Mouse (Mus musculus) liver, embryonic 12.5 days (tissue): Measurements from ENCODE around the gene Snrk. TPM values are rescaled to one million over a fixed set of nuclear protein-coding genes. Genes with fewer than 3 reads are reported as not detected.

Experiments
- ATAC-seq: fragments of 200-750 bp; cut with Nextera tagmentation; 2 replicates; pipeline ENCODE4 v1.8.0; 2017; ENCODE audit warnings: moderate number of reproducible peaks, mild to moderate bottlenecking, moderate library complexity
- H3K27ac ChIP-seq: fragments of 300-500 bp; sonication (generic); 2 replicates; pipeline ENCODE4 v1.5.1; 2016; ENCODE audit warnings: mild to moderate bottlenecking
- H3K27me3 ChIP-seq: fragments of 300-500 bp; sonication (generic); replicated peaks from 2 replicates; pipeline ENCODE4 v1.6.1; 2016; ENCODE audit warnings: mild to moderate bottlenecking, moderate library complexity
- H3K36me3 ChIP-seq: fragments of 300-500 bp; sonication (generic); 2 replicates; pipeline ENCODE4 v1.6.1; 2016; ENCODE audit warnings: mild to moderate bottlenecking, moderate library complexity
- H3K4me1 ChIP-seq: fragments of 300-500 bp; sonication (generic); 2 replicates; pipeline ENCODE4 v1.6.1; 2016
- H3K4me2 ChIP-seq: fragments of 300-500 bp; sonication (generic); 2 replicates; pipeline ENCODE4 v1.6.1; 2016; ENCODE audit warnings: mild to moderate bottlenecking, moderate library complexity
- H3K4me3 ChIP-seq: fragments of 300-500 bp; sonication (generic); 2 replicates; pipeline ENCODE4 v1.5.1; 2016; ENCODE audit warnings: mild to moderate bottlenecking, moderate library complexity
- H3K9ac ChIP-seq: fragments of 300-500 bp; sonication (generic); 2 replicates; pipeline ENCODE4 v1.6.1; 2016; ENCODE audit warnings: mild to moderate bottlenecking, moderate library complexity
- H3K9me3 ChIP-seq: fragments of 300-500 bp; sonication (generic); replicated peaks from 2 replicates; pipeline ENCODE4 v1.6.1; 2016; ENCODE audit warnings: mild to moderate bottlenecking, moderate library complexity
- WGBS: fragments of 180-500 bp; shearing (Covaris S2); methylation state at CpG from one replicate; pipeline ENCODE4 v1.1.7; 2016; ENCODE audit not compliant: insufficient replicate concordance; 5-methylcytosine and 5-hydroxymethylcytosine counted together
- polyA plus RNA-seq: library from polyadenylated mRNA; unstranded; fragments of >200 nt; fragmentation: Nextera tagmentation; extraction: Ambion mirVana; gene quantifications from 2 replicates; pipeline ENCODE4 v1.2.1, GENCODE M21; 2016

Snrk gene
- polyA plus RNA-seq, 1 experiment from 2014 or later = 23.6 TPM

- 11% methylated on average over 1 of the region's 1 CpGs for WGBS
- H3K4me3 ChIP-seq = no peak overlapping the region
- no peaks in the 10 kb centered on the region for H3K27me3 ChIP-seq
- peak; percentile 48 for ATAC-seq
- H3K27ac ChIP-seq = no peak overlapping the region
- no peaks in the 10 kb centered on the region for H3K9me3 ChIP-seq
- H3K4me1 ChIP-seq = 0 out of 2 replicates have a peak, but pooled peaks cover 12% of the 10 kb centered on the region
- no peak overlapping the region for H3K4me2 ChIP-seq
- H3K9ac ChIP-seq = no peak overlapping the region
- no peaks in the 10 kb centered on the region for H3K36me3 ChIP-seq
These were observed 71.7 kb downstream of the Snrk start for GRCm38 (mm10) chr9:122188724-122189123.

DNA sequence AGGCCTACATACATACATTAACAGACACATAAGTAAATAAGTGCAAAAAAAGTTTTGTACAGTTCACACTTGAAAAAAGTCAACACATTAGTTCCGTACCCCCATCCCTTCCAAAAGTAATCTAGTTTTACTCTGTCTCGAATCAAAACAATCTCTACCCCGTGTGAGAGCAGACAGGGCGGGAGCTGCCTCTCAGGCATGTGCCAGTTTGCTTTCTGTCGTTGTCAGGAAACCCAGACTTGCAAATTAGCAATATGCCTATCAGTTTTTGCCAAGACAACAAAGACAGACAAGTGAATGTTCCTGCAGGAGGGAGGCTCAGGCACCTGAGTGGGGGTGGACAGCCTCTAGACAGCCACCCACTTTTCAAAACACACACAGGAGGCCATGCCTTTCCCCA lies 76.3 kb downstream of the Snrk start:
- 59% methylated on average over 5 of the region's 5 CpGs for WGBS

GRCm38 (mm10) chr9:122193823-122194222 lies 76.8 kb downstream of the Snrk start:
- Histone ChIP-seq H3K27me3 (no peaks in the 10 kb centered on the region), H3K27ac (no peak overlapping the region), H3K4me1 (no peaks in the 10 kb centered on the region), H3K9me3 (no peaks in the 10 kb centered on the region), H3K36me3 (no peaks in the 10 kb centered on the region), H3K9ac (no peak overlapping the region), H3K4me3 (no peak overlapping the region), H3K4me2 (no peak overlapping the region)
- ATAC-seq = no peak
- WGBS = 56% methylated on average over 5 of the region's 5 CpGs

More for the DNA sequence above, 76.3 kb downstream of the Snrk start:
- Histone ChIP-seq H3K27ac (no peak overlapping the region), H3K9ac (no peak overlapping the region), H3K4me3 (no peak overlapping the region), H3K4me2 (no peak overlapping the region), H3K9me3 (no peaks in the 10 kb centered on the region), H3K27me3 (no peaks in the 10 kb centered on the region), H3K4me1 (no peaks in the 10 kb centered on the region), H3K36me3 (no peaks in the 10 kb centered on the region)
- no peak for ATAC-seq

- WGBS = 52% methylated on average over 5 of the region's 5 CpGs
- H3K27ac ChIP-seq = no peak overlapping the region
- H3K4me1 ChIP-seq = no peaks in the 10 kb centered on the region
These were observed 78.1 kb downstream of the Snrk start for GRCm38 (mm10) chr9:122195042-122195682.

GRCm38 (mm10) chr9:122197021-122197420 lies 80.0 kb downstream of the Snrk start:
- WGBS = 64% methylated on average over 5 of the region's 5 CpGs
- no peak for ATAC-seq
- H3K4me1 ChIP-seq = no peaks in the 10 kb centered on the region

More at GRCm38 (mm10) chr9:122195042-122195682, 78.1 kb downstream of the Snrk start:
- Histone ChIP-seq H3K27me3 (no peaks in the 10 kb centered on the region), H3K4me2 (no peak overlapping the region), H3K9me3 (no peaks in the 10 kb centered on the region), H3K4me3 (no peak overlapping the region), H3K36me3 (no peaks in the 10 kb centered on the region), H3K9ac (no peak overlapping the region)
- no peak for ATAC-seq

GRCm38 (mm10) chr9:122198621-122199020 lies 81.6 kb downstream of the Snrk start:
- Histone ChIP-seq H3K4me3 (no peak overlapping the region), H3K27ac (no peak overlapping the region), H3K4me1 (0 out of 2 replicates have a peak, but pooled peaks cover 4% of the 10 kb centered on the region), H3K9me3 (no peaks in the 10 kb centered on the region), H3K36me3 (no peaks in the 10 kb centered on the region), H3K9ac (no peak overlapping the region), H3K4me2 (no peak overlapping the region), H3K27me3 (no peaks in the 10 kb centered on the region)
- ATAC-seq = no peak
- 77% methylated on average over 3 of the region's 3 CpGs for WGBS

More at GRCm38 (mm10) chr9:122197021-122197420, 80.0 kb downstream of the Snrk start:
- Histone ChIP-seq H3K4me2 (no peak overlapping the region), H3K27ac (no peak overlapping the region), H3K36me3 (no peaks in the 10 kb centered on the region), H3K27me3 (no peaks in the 10 kb centered on the region), H3K4me3 (no peak overlapping the region), H3K9ac (no peak overlapping the region), H3K9me3 (no peaks in the 10 kb centered on the region)

- Histone ChIP-seq H3K9ac (no peak overlapping the region), H3K4me3 (no peak overlapping the region), H3K27me3 (no peaks in the 10 kb centered on the region), H3K4me1 (0 out of 2 replicates have a peak, but pooled peaks cover 4% of the 10 kb centered on the region), H3K36me3 (no peaks in the 10 kb centered on the region), H3K9me3 (no peaks in the 10 kb centered on the region), H3K4me2 (no peak overlapping the region), H3K27ac (no peak overlapping the region)
- ATAC-seq = no peak
- WGBS = 21% methylated on average over 6 of the region's 6 CpGs
These were observed 82.2 kb downstream of the Snrk start for GRCm38 (mm10) chr9:122199253-122199652.

GRCm38 (mm10) chr9:122204508-122204907 lies 87.4 kb downstream of the Snrk start:
- H3K27ac ChIP-seq = no peak overlapping the region
- no peak overlapping the region for H3K4me3 ChIP-seq
- H3K9ac ChIP-seq = no peak overlapping the region
- H3K27me3 ChIP-seq = no peaks in the 10 kb centered on the region
- no peaks in the 10 kb centered on the region for H3K36me3 ChIP-seq
- no peaks in the 10 kb centered on the region for H3K9me3 ChIP-seq
- 43% methylated on average over 7 of the region's 7 CpGs for WGBS
- no peak overlapping the region for H3K4me2 ChIP-seq
- ATAC-seq = no peak
- 0 out of 2 replicates have a peak, but pooled peaks cover 8% of the 10 kb centered on the region for H3K4me1 ChIP-seq

GRCm38 (mm10) chr9:122205543-122206200 lies 88.6 kb downstream of the Snrk start:
- no peak overlapping the region for H3K27ac ChIP-seq
- ATAC-seq = no peak

DNA sequence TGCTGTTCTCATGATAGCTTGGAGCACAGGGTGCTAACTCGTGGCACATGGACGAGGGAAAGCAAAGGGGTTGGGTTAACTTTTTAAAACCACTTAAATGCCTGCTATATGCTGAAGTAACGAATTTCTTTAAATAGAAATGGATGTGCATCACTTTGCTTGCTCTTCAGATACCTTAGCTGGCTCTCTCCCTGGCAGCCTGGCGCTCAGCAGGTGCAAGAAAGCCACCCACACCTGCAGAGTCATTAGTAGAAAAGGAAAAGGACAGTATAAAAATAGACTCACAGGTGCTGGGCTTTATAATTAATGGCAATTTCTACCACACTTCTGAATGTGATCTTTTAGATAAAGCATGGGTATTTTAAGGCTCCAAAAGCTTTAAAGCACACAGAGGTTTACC lies 91.2 kb downstream of the Snrk start:
- Histone ChIP-seq H3K36me3 (no peaks in the 10 kb centered on the region), H3K9ac (no peak overlapping the region), H3K4me2 (no peak overlapping the region), H3K4me1 (0 out of 2 replicates have a peak, but pooled peaks cover 4% of the 10 kb centered on the region), H3K4me3 (no peak overlapping the region), H3K9me3 (no peaks in the 10 kb centered on the region), H3K27me3 (no peaks in the 10 kb centered on the region), H3K27ac (no peak overlapping the region)
- WGBS = 50% methylated on average over 4 of the region's 4 CpGs
- no peak for ATAC-seq

More at GRCm38 (mm10) chr9:122205543-122206200, 88.6 kb downstream of the Snrk start:
- H3K4me2 ChIP-seq = no peak overlapping the region
- no peaks in the 10 kb centered on the region for H3K36me3 ChIP-seq
- no peaks in the 10 kb centered on the region for H3K27me3 ChIP-seq
- 54% methylated on average over 11 of the region's 11 CpGs for WGBS
- 0 out of 2 replicates have a peak, but pooled peaks cover 8% of the 10 kb centered on the region for H3K4me1 ChIP-seq
- no peaks in the 10 kb centered on the region for H3K9me3 ChIP-seq
- H3K9ac ChIP-seq = no peak overlapping the region
- H3K4me3 ChIP-seq = no peak overlapping the region

- Histone ChIP-seq H3K4me2 (no peak overlapping the region), H3K36me3 (no peaks in the 10 kb centered on the region), H3K27me3 (no peaks in the 10 kb centered on the region), H3K4me3 (no peak overlapping the region), H3K4me1 (no peaks in the 10 kb centered on the region), H3K27ac (no peak overlapping the region), H3K9me3 (no peaks in the 10 kb centered on the region), H3K9ac (no peak overlapping the region)
- ATAC-seq = no peak
These were observed 98.1 kb downstream of the Snrk start for GRCm38 (mm10) chr9:122215118-122215517.

DNA sequence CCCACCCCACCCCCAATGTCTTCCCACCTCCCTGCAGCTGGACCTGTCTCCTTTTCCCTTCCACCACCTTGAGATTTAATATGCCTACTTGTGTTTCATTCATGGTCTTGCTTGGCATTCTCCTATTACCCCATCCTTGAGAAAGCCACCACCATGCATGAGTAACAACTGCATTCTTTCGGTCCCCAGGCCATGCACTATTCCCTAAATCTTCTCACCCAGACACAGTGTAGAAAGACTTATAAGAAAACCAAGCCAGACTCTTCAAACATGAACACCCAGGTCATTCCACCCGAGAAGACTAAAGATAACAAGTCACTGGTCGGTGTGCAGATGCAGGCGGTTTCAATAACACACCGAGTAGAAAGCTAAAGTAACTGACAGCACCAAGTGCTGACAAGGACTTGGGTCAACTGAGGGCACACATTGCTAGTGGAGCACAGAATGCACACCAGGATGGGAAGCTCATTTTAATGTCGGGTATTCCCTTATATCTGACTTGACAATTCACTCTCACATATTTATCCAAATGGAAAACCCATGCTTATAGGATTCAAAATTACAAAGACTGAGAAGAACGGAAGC lies 100.0 kb downstream of the Snrk start:
- Histone ChIP-seq H3K4me2 (no peak overlapping the region), H3K9me3 (no peaks in the 10 kb centered on the region), H3K27me3 (no peaks in the 10 kb centered on the region), H3K4me1 (no peaks in the 10 kb centered on the region), H3K27ac (no peak overlapping the region), H3K4me3 (no peak overlapping the region), H3K9ac (no peak overlapping the region), H3K36me3 (no peaks in the 10 kb centered on the region)
- ATAC-seq = no peak
- 57% methylated on average over 7 of the region's 7 CpGs for WGBS
